Mouse (Mus musculus): Measurements from ENCODE around the gene Cep128. TPM values are rescaled to one million over a fixed set of nuclear protein-coding genes. Genes with fewer than 3 reads are reported as not detected.

Gene Cep128
- total RNA-seq, 2 experiments from 2014 or later: 74.5 to 86.2 TPM

DNA sequence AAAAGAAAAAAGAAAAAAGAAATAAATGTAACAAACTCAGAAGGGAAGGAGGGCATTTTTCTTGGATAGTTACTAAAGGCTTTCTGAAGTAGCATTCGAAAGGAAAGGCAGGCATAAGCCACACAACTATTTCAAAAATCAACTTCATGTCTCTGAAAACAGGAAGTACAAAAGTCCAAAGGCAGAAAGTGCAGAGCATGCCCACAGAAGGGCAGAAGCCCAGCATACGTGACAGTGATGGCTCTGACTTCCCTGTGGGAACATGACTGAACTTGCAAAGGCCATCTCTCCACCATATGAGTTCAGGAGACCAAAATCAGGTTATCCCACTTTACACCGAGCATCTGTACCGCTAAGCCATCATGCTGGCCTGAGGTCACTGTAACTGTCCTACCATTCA lies 71.6 kb downstream of the Cep128 start:
- peak; percentile 58; the same call in 1 of the 2 replicates for ATAC-seq (replicated peaks; ENCODE audit: poor library complexity)

GRCm38 (mm10) chr12:91307733-91308132 lies 76.5 kb downstream of the Cep128 start:
- no peak for ATAC-seq (replicated peaks; ENCODE audit: poor library complexity)

- no peak for ATAC-seq (replicated peaks; ENCODE audit: poor library complexity)
Measured at GRCm38 (mm10) chr12:91305769-91306168, 78.4 kb downstream of the Cep128 start.

GRCm38 (mm10) chr12:91305038-91305437 lies 79.2 kb downstream of the Cep128 start:
- no peak for ATAC-seq (replicated peaks; ENCODE audit: poor library complexity)

DNA sequence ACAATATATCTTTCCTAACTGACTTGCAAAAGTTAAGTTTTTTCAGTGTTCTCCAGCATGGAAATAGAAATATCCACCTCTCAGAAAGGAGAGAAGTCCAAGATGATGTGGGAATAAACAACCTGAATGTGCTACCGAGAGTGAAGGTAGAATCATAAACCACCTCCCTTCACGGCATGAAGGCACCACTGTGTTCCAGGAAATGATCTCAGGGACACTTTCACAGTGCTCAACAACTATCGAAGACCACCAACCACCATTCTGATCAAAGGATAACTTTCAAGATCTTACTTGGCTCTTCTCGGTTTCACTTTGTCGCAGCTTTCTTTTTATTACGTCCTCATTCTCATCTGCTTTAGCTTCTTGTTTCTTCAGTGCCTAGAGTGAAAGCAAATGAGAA lies 85.5 kb downstream of the Cep128 start:
- no peak for ATAC-seq (replicated peaks; ENCODE audit: poor library complexity)

DNA sequence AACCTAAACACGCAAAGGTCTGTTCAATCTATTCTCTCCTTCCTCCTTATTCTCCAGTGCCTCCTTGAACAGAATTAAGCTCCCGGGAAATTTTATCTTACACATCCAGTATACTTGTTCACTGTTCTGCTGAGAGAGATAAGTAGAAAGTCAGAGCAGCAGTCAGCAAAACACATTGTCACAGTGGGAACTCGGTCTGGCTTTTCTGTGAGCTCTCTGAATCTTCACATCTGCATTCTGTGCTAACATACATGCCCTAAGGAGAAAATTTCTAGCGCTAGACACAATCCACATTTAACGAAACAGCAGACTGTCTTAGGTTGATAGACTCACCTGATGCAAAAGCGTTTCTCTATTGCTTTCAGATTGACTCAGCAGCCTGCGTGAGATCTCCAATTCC lies 88.3 kb downstream of the Cep128 start:
- ATAC-seq (replicated peaks; ENCODE audit: poor library complexity): peak; percentile 64

- ATAC-seq (replicated peaks; ENCODE audit: poor library complexity): no peak
Measured at GRCm38 (mm10) chr12:91295436-91295835, 88.8 kb downstream of the Cep128 start.

DNA sequence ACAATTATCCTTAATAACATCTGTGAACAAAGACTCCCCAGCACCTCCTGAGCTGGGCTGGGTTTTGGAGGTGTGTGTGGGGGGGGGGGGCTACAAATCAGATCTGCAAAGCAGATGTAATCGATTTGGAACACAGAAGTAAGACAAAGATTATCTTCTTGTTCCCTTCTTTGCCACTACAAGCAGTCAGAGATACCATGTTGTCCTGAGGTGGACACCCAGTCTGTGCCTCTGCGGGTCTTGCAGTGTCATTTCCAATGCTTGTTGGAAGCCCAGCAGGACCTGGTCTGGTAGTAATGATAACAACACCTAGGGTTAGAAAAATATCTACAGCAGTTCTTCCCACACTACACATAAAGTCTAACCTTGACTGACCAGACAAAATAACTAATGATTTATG lies 110.3 kb downstream of the Cep128 start:
- ATAC-seq (replicated peaks; ENCODE audit: poor library complexity): no peak

GRCm38 (mm10) chr12:91269634-91270033 lies 114.6 kb downstream of the Cep128 start:
- ATAC-seq (replicated peaks; ENCODE audit: poor library complexity): peak; percentile 52; the same call in 1 of the 2 replicates

- peak; percentile 50 for ATAC-seq (replicated peaks; ENCODE audit: poor library complexity)
Measured at GRCm38 (mm10) chr12:91268974-91269373, 115.2 kb downstream of the Cep128 start.

GRCm38 (mm10) chr12:91266014-91266413 lies 118.2 kb downstream of the Cep128 start:
- ATAC-seq (replicated peaks; ENCODE audit: poor library complexity): no peak

DNA sequence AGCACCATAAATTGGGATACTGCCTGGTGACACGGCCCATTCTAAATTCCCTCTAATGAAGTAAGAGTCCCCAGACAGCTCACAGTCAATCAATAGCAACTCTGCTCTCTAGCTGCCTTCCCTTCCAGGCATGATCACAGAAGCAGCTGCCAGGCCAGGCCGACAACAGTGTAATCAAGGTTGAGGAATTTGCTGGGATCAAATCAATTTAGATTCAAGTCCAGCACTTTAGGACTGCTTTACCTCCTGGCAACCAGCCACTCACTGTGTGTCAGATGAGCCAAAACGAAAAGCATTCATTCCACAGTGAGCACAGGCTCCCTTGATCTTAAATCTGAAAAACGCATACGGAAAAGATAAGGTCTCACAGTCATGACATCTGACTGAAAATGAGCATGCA lies 118.7 kb downstream of the Cep128 start:
- no peak for ATAC-seq (replicated peaks; ENCODE audit: poor library complexity)

DNA sequence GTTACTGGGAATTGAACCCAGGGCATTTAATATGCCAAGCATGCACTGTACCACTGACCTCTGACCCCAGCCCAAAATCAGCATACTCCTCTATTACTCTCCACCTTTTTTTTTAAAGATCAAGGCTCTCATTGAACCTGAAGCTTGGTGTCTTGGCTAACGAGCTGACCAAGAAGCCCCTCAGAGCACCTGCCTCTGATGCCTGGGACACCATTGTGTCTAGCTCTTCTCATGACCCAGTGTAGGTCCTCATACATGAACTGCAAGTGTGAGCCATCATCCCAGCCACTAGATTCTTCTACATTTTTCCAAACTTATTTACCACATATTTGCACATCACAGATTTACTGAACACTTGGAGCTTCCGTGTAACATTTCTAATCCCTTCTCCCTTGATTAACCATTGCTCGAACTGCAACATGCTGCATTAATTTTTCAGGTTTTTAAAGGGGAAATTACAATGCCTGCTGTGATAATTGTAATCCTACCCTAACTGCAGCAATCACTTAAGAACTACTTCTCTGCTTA lies 119.3 kb downstream of the Cep128 start:
- ATAC-seq (replicated peaks; ENCODE audit: poor library complexity): no peak

- no peak for ATAC-seq (replicated peaks; ENCODE audit: poor library complexity)
Measured at GRCm38 (mm10) chr12:91263705-91264104, 120.5 kb downstream of the Cep128 start.

- no peak for ATAC-seq (replicated peaks; ENCODE audit: poor library complexity)
Measured at GRCm38 (mm10) chr12:91262801-91263200, 121.4 kb downstream of the Cep128 start.

- peak; percentile 58 for ATAC-seq (replicated peaks; ENCODE audit: poor library complexity)
Measured at GRCm38 (mm10) chr12:91256334-91256733, 127.9 kb downstream of the Cep128 start.

GRCm38 (mm10) chr12:91254831-91255230 lies 129.4 kb downstream of the Cep128 start:
- ATAC-seq (replicated peaks; ENCODE audit: poor library complexity): peak; percentile 57; the same call in 1 of the 2 replicates

- ATAC-seq (replicated peaks; ENCODE audit: poor library complexity): no peak
Measured at GRCm38 (mm10) chr12:91220609-91221008, 163.6 kb downstream of the Cep128 start.

DNA sequence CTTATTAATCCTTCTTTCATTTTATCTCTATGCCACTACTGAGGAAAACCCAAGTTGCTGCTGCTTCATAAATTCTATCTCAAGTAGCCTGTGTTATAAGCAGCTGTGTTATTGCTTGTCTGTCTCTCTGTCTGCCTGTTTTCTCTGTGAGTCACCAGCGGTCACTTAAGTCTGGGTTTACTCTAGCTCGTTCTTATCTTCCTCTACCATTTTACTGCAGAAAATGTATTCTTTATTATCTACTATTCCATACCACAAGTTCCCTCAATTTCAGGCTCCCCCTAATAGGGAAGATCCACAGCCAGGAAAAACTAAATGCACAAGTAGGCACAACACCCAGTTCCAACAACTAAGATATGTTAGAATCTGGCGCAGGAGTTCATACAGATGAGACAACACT lies 178.7 kb downstream of the Cep128 start:
- ATAC-seq (replicated peaks; ENCODE audit: poor library complexity): no peak; the same call in 1 of the 2 replicates

DNA sequence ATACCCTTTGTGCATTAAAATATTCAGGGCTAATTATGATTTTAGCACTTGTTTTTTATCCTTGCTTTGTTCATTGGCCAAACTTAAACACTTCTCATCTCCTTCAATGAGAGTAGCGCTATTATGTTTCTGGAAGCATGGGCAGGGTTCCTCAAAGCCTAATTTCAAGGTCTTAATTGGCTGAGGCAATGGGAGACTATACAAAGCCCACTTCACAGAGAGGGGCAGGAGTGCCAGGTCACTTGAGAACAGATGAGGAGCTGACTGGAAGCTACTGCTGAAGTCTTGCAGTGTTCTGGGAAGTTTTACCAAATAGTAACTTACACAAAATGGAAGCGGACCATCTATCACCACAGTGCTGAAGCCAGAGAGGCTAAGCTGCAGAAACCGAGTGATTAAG lies 179.9 kb downstream of the Cep128 start:
- ATAC-seq (replicated peaks; ENCODE audit: poor library complexity): no peak

GRCm38 (mm10) chr12:91202496-91202895 lies 181.7 kb downstream of the Cep128 start:
- no peak for ATAC-seq (replicated peaks; ENCODE audit: poor library complexity)

DNA sequence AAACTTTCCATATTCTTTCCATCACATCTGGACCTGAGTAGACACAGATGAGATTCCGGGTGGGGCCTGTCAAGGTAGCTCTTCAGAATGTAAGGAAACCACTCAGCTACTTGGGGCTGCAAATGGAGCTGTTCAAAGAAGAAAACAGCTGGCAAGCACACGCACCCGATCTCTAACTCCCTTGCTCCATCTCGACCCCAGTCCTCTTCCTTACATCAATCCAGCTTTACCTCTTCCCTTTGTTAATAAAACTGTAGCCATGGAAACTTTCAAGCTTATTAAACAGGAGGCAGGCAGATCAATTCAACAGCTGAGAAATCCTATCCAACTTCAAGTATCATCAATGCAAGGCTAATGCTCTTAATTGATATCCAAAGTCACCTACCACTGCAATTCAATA lies 195.1 kb downstream of the Cep128 start:
- ATAC-seq (replicated peaks; ENCODE audit: poor library complexity): no peak

- ATAC-seq (replicated peaks; ENCODE audit: poor library complexity): no peak
Measured at GRCm38 (mm10) chr12:91185564-91185963, 198.6 kb downstream of the Cep128 start.
